Mouse (Mus musculus) lung, postnatal 0 days (tissue): ENCODE results near the gene Galnt9. TPM values are rescaled to one million over a fixed set of nuclear protein-coding genes. Genes with fewer than 3 reads are reported as not detected.

Experiments
- ATAC-seq: fragments of 200-750 bp; cut with Nextera tagmentation; 2 replicates; pipeline ENCODE4 v1.8.0; 2017; ENCODE audit warnings: moderate library complexity
- DNase-seq: peaks from one replicate; pipeline ENCODE4 v3.0.0-alpha.2; 2016; ENCODE audit warnings: low spot score
- H3K27ac ChIP-seq: fragments of 300-500 bp; sonication (generic); 2 replicates; pipeline ENCODE4 v1.5.1; 2014; ENCODE audit warnings: antibody characterized with exemption, mild to moderate bottlenecking, low read length, mixed read lengths
- H3K27me3 ChIP-seq: fragments of 300-500 bp; sonication (generic); replicated peaks from 2 replicates; pipeline ENCODE4 v1.6.1; 2014; ENCODE audit warnings: low read length, mixed read lengths; ENCODE audit not compliant: insufficient read depth
- H3K36me3 ChIP-seq: fragments of 300-500 bp; sonication (generic); 2 replicates; pipeline ENCODE4 v1.6.1; 2014; ENCODE audit warnings: low read length, mixed read lengths; ENCODE audit not compliant: insufficient read depth
- H3K4me1 ChIP-seq: fragments of 300-500 bp; sonication (generic); 2 replicates; pipeline ENCODE4 v1.6.1; 2014; ENCODE audit warnings: antibody characterized with exemption, low read depth, low read length, mixed read lengths; ENCODE audit not compliant: insufficient read depth
- H3K4me2 ChIP-seq: fragments of 300-500 bp; sonication (generic); replicated peaks from 2 replicates; pipeline ENCODE4 v1.6.1; 2014; ENCODE audit warnings: low read depth, mild to moderate bottlenecking, low read length, moderate library complexity, mixed read lengths
- H3K4me3 ChIP-seq: fragments of 300-500 bp; sonication (generic); 2 replicates; pipeline ENCODE4 v1.5.1; 2014; ENCODE audit warnings: low read depth, low read length
- H3K9ac ChIP-seq: fragments of 300-500 bp; sonication (generic); replicated peaks from 2 replicates; pipeline ENCODE4 v1.6.1; 2014; ENCODE audit warnings: low read depth, mild to moderate bottlenecking
- H3K9me3 ChIP-seq: fragments of 300-500 bp; sonication (generic); 2 replicates; pipeline ENCODE4 v1.6.1; 2016; ENCODE audit warnings: low read length, mixed read lengths
- CTCF ChIP-seq: IDR thresholded peaks from 2 replicates; pipeline ENCODE4 v1.5.1; 2016; ENCODE audit warnings: antibody characterized with exemption, mild to moderate bottlenecking
- EP300 ChIP-seq: IDR thresholded peaks from 2 replicates; pipeline ENCODE4 v1.6.1; 2016; ENCODE audit warnings: antibody characterized with exemption, mild to moderate bottlenecking, control low read depth
- WGBS: fragments of 180-500 bp; shearing (Covaris S2); extraction: QIAGEN DNeasy Blood & Tissue Kit; methylation state at CpG from one replicate; pipeline ENCODE4 v1.1.7; 2014; 5-methylcytosine and 5-hydroxymethylcytosine counted together
- polyA plus RNA-seq: library from polyadenylated mRNA; unstranded; fragments of >200 nt; fragmentation: Nextera tagmentation; extraction: Ambion mirVana; gene quantifications from 2 replicates; pipeline ENCODE4 v1.2.1, GENCODE M21; 2015

Galnt9 gene
- polyA plus RNA-seq, 1 experiment from 2014 or later = 0.18 TPM

DNA sequence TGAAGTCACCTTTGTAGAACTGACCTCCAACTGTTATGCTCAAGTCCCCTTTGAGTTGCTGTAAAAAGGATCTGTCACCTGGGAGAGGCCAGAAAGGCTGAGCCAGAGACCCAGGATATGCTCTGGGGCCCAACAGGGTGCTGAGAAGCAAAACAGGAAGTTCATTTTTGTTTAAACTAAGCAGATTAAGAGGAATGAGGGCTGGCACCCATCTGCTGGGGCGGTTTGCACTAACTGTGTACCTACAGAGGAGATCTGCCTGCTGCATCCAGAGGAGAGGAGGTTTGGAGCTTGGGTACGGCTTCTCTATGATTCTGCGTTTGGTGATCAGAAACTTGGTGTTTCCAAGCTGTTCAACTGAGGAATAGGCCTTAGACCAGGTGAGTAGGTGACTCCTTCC is 29.5 kb upstream of the Galnt9 start:
- Histone ChIP-seq H3K9ac (no peak overlapping the region), H3K27ac (no peak overlapping the region), H3K36me3 (no peaks in the 10 kb centered on the region), H3K9me3 (no peaks in the 10 kb centered on the region), H3K27me3 (no peaks in the 10 kb centered on the region), H3K4me1 (no peaks in the 10 kb centered on the region), H3K4me2 (no peak overlapping the region), H3K4me3 (no peak overlapping the region)
- WGBS = 57% methylated on average over 3 of the region's 3 CpGs
- no peak for ATAC-seq
- TF ChIP-seq CTCF (no peak), EP300 (no peak)
- no peak for DNase-seq

DNA sequence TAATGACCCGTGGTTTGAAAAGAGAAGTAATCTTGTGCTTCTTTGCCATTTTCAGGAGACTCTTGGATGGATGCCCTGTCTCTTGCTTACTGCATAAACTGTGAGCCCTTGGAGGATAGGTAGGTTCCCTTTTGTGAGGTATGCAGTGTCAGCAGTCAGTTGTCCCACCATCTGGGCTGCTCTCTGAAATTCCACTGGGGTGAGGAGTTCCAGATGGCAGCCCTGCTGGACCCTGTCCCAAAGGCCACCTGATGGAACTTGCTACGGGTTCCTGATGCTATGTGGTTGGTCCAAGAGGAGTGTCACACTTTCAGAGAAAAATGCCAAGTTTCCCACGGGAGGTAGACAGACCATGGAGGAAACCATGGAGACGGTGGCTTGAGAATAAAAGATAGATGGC is 27.8 kb upstream of the Galnt9 start:
- Histone ChIP-seq H3K4me1 (no peaks in the 10 kb centered on the region), H3K4me3 (no peak overlapping the region), H3K27ac (no peak overlapping the region), H3K9me3 (no peaks in the 10 kb centered on the region), H3K27me3 (no peaks in the 10 kb centered on the region), H3K36me3 (no peaks in the 10 kb centered on the region), H3K9ac (no peak overlapping the region), H3K4me2 (no peak overlapping the region)
- 68% methylated on average over 4 of the region's 4 CpGs for WGBS
- no peak for TF ChIP-seq EP300
- TF ChIP-seq CTCF = no peak
- ATAC-seq = no peak
- no peak for DNase-seq

DNA sequence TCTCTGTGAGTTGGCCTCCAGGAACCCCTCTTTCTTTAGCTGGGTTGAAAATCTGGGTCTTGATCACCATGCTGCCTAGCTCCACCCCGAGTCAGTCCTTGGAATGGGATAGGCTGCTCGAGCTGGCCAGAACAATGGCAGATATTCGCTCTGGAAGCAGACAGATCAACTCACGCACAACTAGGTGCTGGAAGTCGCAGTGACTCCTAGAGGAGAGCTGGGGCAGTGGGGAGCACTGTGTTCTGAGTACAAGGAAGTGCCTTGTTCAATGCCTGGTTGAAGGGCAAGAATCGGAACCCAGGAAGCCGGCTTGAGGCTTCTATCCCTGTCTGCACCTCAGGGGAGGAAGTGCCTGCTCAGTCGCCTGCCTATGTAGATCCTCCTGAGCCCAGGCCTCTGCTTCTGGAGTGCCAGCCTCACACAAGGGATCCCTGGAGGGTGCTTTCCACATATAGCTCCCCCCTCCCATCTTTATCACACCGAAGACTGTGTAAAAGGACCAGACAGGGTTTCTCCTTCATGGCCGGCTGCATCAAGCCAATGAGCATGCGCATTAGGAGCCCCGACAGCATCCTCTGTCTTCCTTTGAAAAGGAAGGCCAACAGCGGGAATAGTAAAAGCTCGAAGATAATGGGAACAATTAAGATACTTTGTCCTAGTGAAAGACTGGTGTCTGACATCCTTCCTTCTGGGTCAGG is 25.9 kb upstream of the Galnt9 start:
- Histone ChIP-seq H3K9ac (no peak overlapping the region), H3K27ac (no peak overlapping the region), H3K4me2 (no peak overlapping the region), H3K36me3 (no peaks in the 10 kb centered on the region), H3K4me3 (no peak overlapping the region), H3K9me3 (no peaks in the 10 kb centered on the region), H3K27me3 (no peaks in the 10 kb centered on the region), H3K4me1 (no peaks in the 10 kb centered on the region)
- ATAC-seq = no peak
- WGBS = 44% methylated on average over 14 of the region's 14 CpGs
- no peak for DNase-seq
- TF ChIP-seq EP300 (no peak), CTCF (no peak)

DNA sequence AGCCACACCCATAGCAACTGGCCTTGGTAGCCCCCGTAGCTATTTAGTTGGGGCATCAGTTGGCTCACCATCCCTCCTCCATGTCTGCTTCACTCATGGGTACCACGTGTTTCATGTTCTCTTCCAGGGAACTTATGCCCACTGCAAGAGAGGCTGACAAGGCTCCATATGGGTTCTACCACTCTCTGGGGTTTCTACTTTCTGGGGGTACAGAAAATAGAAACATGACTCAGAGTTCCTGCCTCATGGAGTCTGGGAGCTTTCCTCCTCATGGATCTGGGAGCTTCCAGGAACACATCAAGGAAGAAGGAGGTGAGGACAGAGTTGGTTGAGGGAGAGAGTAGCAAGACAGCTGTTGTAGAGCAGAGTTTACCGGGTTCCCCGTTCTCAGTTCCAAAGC is 23.2 kb upstream of the Galnt9 start:
- WGBS = 79% methylated on average over 4 of the region's 4 CpGs
- no peaks in the 10 kb centered on the region for H3K9me3 ChIP-seq

DNA sequence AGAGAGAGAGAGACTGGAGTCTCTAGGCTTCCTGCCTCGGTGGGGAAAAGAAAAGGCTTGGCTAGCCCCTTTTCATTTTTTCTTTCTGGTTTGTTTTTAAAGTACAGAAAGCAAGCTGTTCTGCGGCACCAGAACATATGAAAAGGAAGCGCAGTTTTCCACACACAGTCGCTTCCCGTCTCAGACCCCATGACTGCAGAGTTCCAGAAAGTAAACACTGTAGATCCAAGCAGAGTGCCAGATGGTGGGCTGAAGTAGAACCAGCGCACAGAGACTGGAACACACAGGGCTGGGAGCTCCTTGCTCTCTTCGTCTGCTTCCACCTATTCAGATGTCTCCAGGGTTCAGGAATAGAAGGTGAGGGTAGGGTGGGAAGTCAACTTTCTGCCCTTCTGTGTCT is 22.3 kb upstream of the Galnt9 start:
- Histone ChIP-seq H3K27ac (no peak overlapping the region), H3K4me2 (no peak overlapping the region), H3K4me3 (no peak overlapping the region), H3K4me1 (no peaks in the 10 kb centered on the region), H3K36me3 (no peaks in the 10 kb centered on the region), H3K9me3 (no peaks in the 10 kb centered on the region), H3K27me3 (no peaks in the 10 kb centered on the region), H3K9ac (no peak overlapping the region)
- DNase-seq = no peak
- TF ChIP-seq CTCF (no peak), EP300 (no peak)
- no peak for ATAC-seq
- 26% methylated on average over 7 of the region's 7 CpGs for WGBS

More for the DNA sequence above, 23.2 kb upstream of the Galnt9 start:
- Histone ChIP-seq H3K4me3 (no peak overlapping the region), H3K9ac (no peak overlapping the region), H3K4me1 (no peaks in the 10 kb centered on the region), H3K4me2 (no peak overlapping the region), H3K36me3 (no peaks in the 10 kb centered on the region), H3K27me3 (no peaks in the 10 kb centered on the region), H3K27ac (no peak overlapping the region)
- ATAC-seq (no peak), DNase-seq (no peak)
- no peak for TF ChIP-seq CTCF

DNA sequence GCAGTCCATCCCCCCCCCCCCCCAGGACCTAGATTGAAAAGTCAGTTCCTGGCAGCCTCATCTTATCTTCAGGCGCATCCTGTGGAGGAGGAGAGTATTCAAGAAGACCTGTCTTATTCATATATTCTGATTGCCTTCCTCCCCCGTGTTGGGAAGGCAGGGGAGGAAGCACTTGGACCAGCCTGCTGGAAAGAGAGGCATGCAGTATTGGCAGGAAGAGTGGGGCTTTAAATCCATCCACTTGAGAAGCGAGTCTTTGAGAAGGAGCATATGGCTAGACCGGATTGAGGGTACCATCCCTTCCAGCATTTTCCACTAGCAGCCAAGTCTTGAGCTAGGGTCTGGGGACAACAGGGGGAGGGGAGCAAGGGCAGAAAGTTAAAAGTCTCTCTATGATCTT is 20.9 kb upstream of the Galnt9 start:
- WGBS = 58% methylated on average over 4 of the region's 4 CpGs
- Histone ChIP-seq H3K9me3 (no peaks in the 10 kb centered on the region), H3K9ac (no peak overlapping the region), H3K4me2 (no peak overlapping the region), H3K27me3 (no peaks in the 10 kb centered on the region), H3K27ac (no peak overlapping the region), H3K4me1 (no peaks in the 10 kb centered on the region), H3K36me3 (no peaks in the 10 kb centered on the region), H3K4me3 (no peak overlapping the region)
- ATAC-seq (no peak), DNase-seq (no peak)
- TF ChIP-seq EP300 (no peak), CTCF (no peak)

DNA sequence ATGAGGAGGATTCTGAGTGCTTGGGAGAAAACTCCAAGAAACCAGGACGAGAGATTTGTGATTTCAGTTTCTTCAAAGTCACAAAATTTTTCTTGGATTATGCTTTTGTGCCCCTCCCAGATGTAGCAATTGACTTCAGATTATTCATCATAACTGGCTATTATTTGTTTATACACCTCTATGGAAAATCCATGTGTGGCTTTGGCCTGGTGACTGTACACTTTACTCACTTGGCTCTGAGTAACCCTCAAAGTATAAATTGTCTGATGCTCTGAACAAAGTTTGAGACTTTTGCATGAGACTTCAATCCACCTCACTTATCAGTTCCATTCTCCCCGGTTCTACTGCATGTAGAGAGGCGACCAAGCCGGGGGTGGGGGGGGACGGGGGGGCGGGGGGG is 18.5 kb upstream of the Galnt9 start:
- no peaks in the 10 kb centered on the region for H3K27me3 ChIP-seq
- no peak overlapping the region for H3K4me3 ChIP-seq
- 64% methylated on average over 6 of the region's 6 CpGs for WGBS
- no peaks in the 10 kb centered on the region for H3K36me3 ChIP-seq
- ATAC-seq = no peak
- no peak overlapping the region for H3K9ac ChIP-seq
- H3K9me3 ChIP-seq = no peaks in the 10 kb centered on the region
- no peak overlapping the region for H3K27ac ChIP-seq
- no peak for DNase-seq
- H3K4me2 ChIP-seq = no peak overlapping the region
- H3K4me1 ChIP-seq = no peaks in the 10 kb centered on the region
- TF ChIP-seq CTCF (no peak), EP300 (no peak)
